Mouse (Mus musculus) adrenal gland, postnatal 25 days (tissue): ENCODE data around the gene Amz1. TPM values are rescaled to one million over a fixed set of nuclear protein-coding genes. Genes with fewer than 3 reads are reported as not detected.

Experiments used
- DNase-seq: peaks from one replicate; pipeline ENCODE4 v3.0.0; 2021; ENCODE audit warnings: mixed read lengths
- total RNA-seq: library from RNA; stranded (reverse); gene quantifications from 2 replicates; pipeline ENCODE4 v1.2.3, GENCODE M21; 2021

Amz1 gene
- total RNA-seq, 1 experiment from 2014 or later, result 1.0 TPM

DNA sequence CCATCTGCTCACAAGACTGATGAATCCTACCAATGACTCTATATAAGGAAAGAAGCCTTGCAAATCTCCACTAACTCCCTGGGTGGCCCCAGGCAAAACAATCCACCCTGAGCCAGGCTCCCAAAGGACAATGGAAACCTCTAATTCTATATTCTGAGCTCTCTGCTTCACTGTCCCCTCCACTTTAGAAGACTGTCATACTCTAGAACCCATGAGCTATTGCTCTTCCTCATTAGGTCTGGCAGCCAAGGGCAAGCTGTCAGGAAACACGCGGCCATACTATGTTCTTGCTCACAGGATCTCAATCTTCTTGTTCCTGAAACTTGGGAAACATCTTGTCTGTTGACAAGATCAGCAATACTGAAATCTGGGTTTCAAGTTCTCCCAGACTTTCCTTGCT lies 82.3 kb downstream of the Amz1 start:
- no peak for DNase-seq

DNA sequence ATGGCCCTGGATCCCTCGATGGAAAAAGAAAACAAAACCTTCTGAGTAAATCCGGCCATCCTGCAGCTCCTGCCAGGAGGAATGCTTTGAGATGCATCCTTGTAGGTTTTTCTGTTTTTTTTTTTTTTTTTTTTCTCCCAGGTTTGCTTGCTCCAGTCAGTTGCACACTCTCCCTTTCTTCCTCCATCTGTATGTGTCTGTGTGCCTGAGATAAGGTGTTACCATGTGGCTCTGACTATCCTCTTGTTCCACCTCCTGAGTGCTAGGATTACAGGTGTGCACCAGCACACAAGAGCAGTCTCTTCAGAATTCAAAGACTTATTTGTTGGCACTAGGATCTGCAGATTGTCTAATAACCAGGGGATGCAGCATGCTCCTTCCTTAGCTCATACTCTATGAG lies 83.0 kb downstream of the Amz1 start:
- no peak for DNase-seq

Other genes starting within 250 kb of the Amz1 start
- 9.5 and 11.3 TPM in 2 replicates for gene Chst12, start 218.6 kb upstream of the Amz1 start, total RNA-seq
- not detected in 2 replicates for gene Grifin, start 159.1 kb upstream of the Amz1 start, total RNA-seq
- gene Lfng, start 116.8 kb upstream of the Amz1 start, total RNA-seq, result 9.6 and 16.8 TPM in 2 replicates
- 121 and 195 TPM in 2 replicates for gene Ttyh3, start 75.1 kb upstream of the Amz1 start, total RNA-seq
- 21.9 and 36.2 TPM in 2 replicates for gene Iqce, start 21.7 kb upstream of the Amz1 start, total RNA-seq
- gene Brat1, start 19.1 kb upstream of the Amz1 start, total RNA-seq, result 24.7 and 29.4 TPM in 2 replicates
- 129 and 166 TPM in 2 replicates for gene Gna12, start 106.3 kb downstream of the Amz1 start, total RNA-seq